24 mouse cellular contexts compared by ENCODE assay signal in the genomic region with DNA sequence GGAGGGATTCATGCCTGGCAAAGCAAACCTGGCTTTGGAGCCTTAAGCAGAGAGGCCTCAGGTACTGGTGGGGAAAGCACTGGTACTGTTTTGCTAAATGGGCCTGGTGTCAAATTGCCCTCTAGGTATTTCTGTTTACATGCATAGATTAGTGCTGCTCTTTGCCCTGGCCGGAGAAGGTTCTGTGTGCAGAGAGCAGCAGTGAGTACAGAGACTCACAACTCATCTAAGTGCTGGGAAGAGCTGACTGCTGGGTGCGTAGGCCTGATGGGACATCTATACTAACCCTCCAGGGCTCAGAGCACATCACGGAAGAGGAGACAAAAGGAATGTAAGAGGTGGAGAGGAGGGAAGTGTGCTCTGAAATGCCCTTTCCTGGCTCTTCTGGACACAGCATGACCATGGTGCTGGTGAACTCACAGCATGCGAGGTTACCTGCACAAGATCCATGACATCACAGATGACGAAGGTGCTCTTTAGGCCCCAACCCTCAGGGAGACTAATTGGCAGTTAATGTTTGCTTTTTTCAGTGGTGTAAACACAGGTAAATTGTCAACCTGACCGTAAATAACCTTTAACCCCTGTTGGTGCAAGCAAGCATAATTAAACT. TPM values are rescaled to one million over a fixed set of nuclear protein-coding genes. Genes with fewer than 3 reads are reported as not detected.
A peak's percentile ranks its signal among the peaks of the same experiment; 100 is the strongest.
DNase-seq lines count a peak whose midpoint lies in the region; ATAC-seq and TF ChIP-seq lines count a peak whose summit lies in the region.
"Had no signal": no experiment of that assay in that cellular context is flagged by ENCODE, and none has a peak within 500 bp of the region (broad histone marks: within the 10 kb centered on the region; RNA-seq: fewer than 3 reads in every experiment).

No protein-coding gene starts in this region.

- H3K36me3 ChIP-seq in embryonic facial prominence, embryonic 15.5 days = no peaks in the 10 kb centered on the region
- H3K36me3 ChIP-seq in embryonic facial prominence, embryonic 10.5 days (replicated peaks) = no peaks in the 10 kb centered on the region
- H3K36me3 ChIP-seq in kidney, postnatal 0 days (ENCODE audit: insufficient read depth, low read length) = no peaks in the 10 kb centered on the region
- H3K36me3 ChIP-seq in liver, embryonic 15.5 days (replicated peaks) = no peaks in the 10 kb centered on the region
- H3K36me3 ChIP-seq: heart, embryonic 13.5 days; limb, embryonic 10.5 days had no signal

- POLR2A ChIA-PET in Patski (lab: Charles Lee) = no interaction called here

- no peak overlapping the region for H3K27ac ChIP-seq in embryonic facial prominence, embryonic 15.5 days (replicated peaks)
- no peak overlapping the region for H3K27ac ChIP-seq in embryonic facial prominence, embryonic 10.5 days (replicated peaks)
- peak overlapping the region; percentile 50; the same call in 1 of the 2 replicates for H3K27ac ChIP-seq in kidney, postnatal 0 days
- H3K27ac ChIP-seq in liver, embryonic 15.5 days (replicated peaks) = peak overlapping the region; percentile 64
- H3K27ac ChIP-seq: gastrocnemius, adult 2 months; heart, embryonic 13.5 days; limb, embryonic 10.5 days had no signal

- no peaks in the 10 kb centered on the region for H3K27me3 ChIP-seq in embryonic facial prominence, embryonic 15.5 days
- H3K27me3 ChIP-seq in embryonic facial prominence, embryonic 10.5 days (replicated peaks; ENCODE audit: low read depth, poor library complexity, severe bottlenecking) = no peaks in the 10 kb centered on the region
- no peaks in the 10 kb centered on the region for H3K27me3 ChIP-seq in Patski
- no peaks in the 10 kb centered on the region for H3K27me3 ChIP-seq in kidney, postnatal 0 days (ENCODE audit: insufficient read depth, low read length)
- no peaks in the 10 kb centered on the region for H3K27me3 ChIP-seq in liver, embryonic 15.5 days
- H3K27me3 ChIP-seq: heart, embryonic 13.5 days had no signal

- no peak overlapping the region for H3K9ac ChIP-seq in embryonic facial prominence, embryonic 15.5 days
- H3K9ac ChIP-seq in kidney, postnatal 0 days (ENCODE audit: low read depth, low read length) = no peak overlapping the region
- no peak overlapping the region for H3K9ac ChIP-seq in liver, embryonic 15.5 days
- H3K9ac ChIP-seq: heart, embryonic 13.5 days had no signal

- H3K4me3 ChIP-seq in embryonic facial prominence, embryonic 15.5 days (replicated peaks) = no peak overlapping the region
- H3K4me3 ChIP-seq in embryonic facial prominence, embryonic 10.5 days = no peak overlapping the region
- H3K4me3 ChIP-seq in kidney, postnatal 0 days (replicated peaks; ENCODE audit: low read depth, low read length) = no peak overlapping the region
- no peak overlapping the region for H3K4me3 ChIP-seq in liver, embryonic 15.5 days (replicated peaks)
- H3K4me3 ChIP-seq: gastrocnemius, adult 2 months; heart, embryonic 13.5 days; limb, embryonic 10.5 days had no signal

- no peaks in the 10 kb centered on the region; the same call in 1 of the 2 replicates for H3K4me1 ChIP-seq in embryonic facial prominence, embryonic 15.5 days
- peaks cover 19% of the 10 kb centered on the region for H3K4me1 ChIP-seq in embryonic facial prominence, embryonic 10.5 days
- H3K4me1 ChIP-seq in kidney, postnatal 0 days (replicated peaks; ENCODE audit: insufficient read depth, low read length) = peaks cover 5% of the 10 kb centered on the region; the same call in 1 of the 2 replicates
- H3K4me1 ChIP-seq in liver, embryonic 15.5 days (replicated peaks) = peaks cover 24% of the 10 kb centered on the region

- CTCF ChIA-PET in Patski (lab: Charles Lee) = interaction anchor here (1.0 kb wide), 1 partner anchor 31 kb away, joined by 3 read pairs; no protein-coding TSS in a partner anchor

- ATAC-seq in embryonic facial prominence, embryonic 15.5 days (ENCODE audit: insufficient number of reproducible peaks, low FRiP score, low TSS enrichment, low read depth) = peak; percentile 15; the same call in 1 of the 2 replicates
- ATAC-seq in Patski = peak; percentile 39
- ATAC-seq in kidney, postnatal 0 days (replicated peaks; ENCODE audit: low FRiP score, low read depth) = peak; percentile 89
- ATAC-seq in liver, embryonic 15.5 days (ENCODE audit: insufficient read depth) = peak; percentile 65
- ATAC-seq: activated CD4-positive, CD25-positive, alpha-beta regulatory T cell, adult 4 months; forebrain, embryonic 16.5 days; hindbrain, embryonic 16.5 days had no signal

- H3K4me2 ChIP-seq in embryonic facial prominence, embryonic 15.5 days (replicated peaks) = no peak overlapping the region
- no peak overlapping the region for H3K4me2 ChIP-seq in kidney, postnatal 0 days (ENCODE audit: low read length)
- H3K4me2 ChIP-seq in liver, embryonic 15.5 days = no peak overlapping the region
- H3K4me2 ChIP-seq: heart, embryonic 13.5 days had no signal

- in situ Hi-C loops in Patski (cut with MboI; ENCODE audit: low pct_unique_long_range_greater_than_20kb) = no loop called here

- WGBS in embryonic facial prominence, embryonic 15.5 days = 69% methylated on average over 6 of the region's 6 CpGs
- WGBS in embryonic facial prominence, embryonic 10.5 days = 64% methylated on average over 6 of the region's 6 CpGs
- 51% methylated on average over 6 of the region's 6 CpGs for WGBS in kidney, postnatal 0 days
- WGBS in liver, embryonic 15.5 days (ENCODE audit: insufficient replicate concordance) = 68% methylated on average over 6 of the region's 6 CpGs

- no peaks in the 10 kb centered on the region for H3K9me3 ChIP-seq in embryonic facial prominence, embryonic 15.5 days (replicated peaks)
- no peaks in the 10 kb centered on the region for H3K9me3 ChIP-seq in embryonic facial prominence, embryonic 10.5 days
- H3K9me3 ChIP-seq in kidney, postnatal 0 days (replicated peaks; ENCODE audit: low read length) = no peaks in the 10 kb centered on the region
- no peaks in the 10 kb centered on the region for H3K9me3 ChIP-seq in liver, embryonic 15.5 days (replicated peaks)
- H3K9me3 ChIP-seq: heart, embryonic 13.5 days; limb, embryonic 10.5 days had no signal

- no peak for TF ChIP-seq CTCF in Patski (IDR thresholded peaks at IDR 0.05)
- no peak for TF ChIP-seq CTCF in kidney, postnatal 0 days (IDR thresholded peaks at IDR 0.05; ENCODE audit: low read depth)

- DNase-seq in embryonic facial prominence, embryonic 10.5 days (ENCODE audit: low spot score) = no peak
- DNase-seq in Patski (ENCODE audit: low read depth, low spot score) (no peak), MN1 (ENCODE audit: low spot score) (no peak)
- no peak for DNase-seq in kidney, postnatal 0 days (ENCODE audit: low spot score)
- DNase-seq in spleen, postnatal 36 days (ENCODE audit: low spot score in 2 of 2) = no peak
- DNase-seq in gastrocnemius, postnatal 25 days = no peak
- DNase-seq: adrenal gland, postnatal 14 days; cerebellum, adult 11 months; cerebellum, postnatal 14 days; gastrocnemius, adult 2 months; heart, postnatal 36 days; layer of hippocampus, adult 9-11 months; lung, adult 2 months; lung, postnatal 36 days; retina, postnatal 1 day; right cerebral cortex, postnatal 4 days; thymus, postnatal 14 days had no signal

RNA-seq across cellular contexts. Expression of a gene that starts 23.6 kb away (rescaled TPM):
- polyA plus RNA-seq in embryonic facial prominence, embryonic 15.5 days (2015; fragmentation: Nextera tagmentation; extraction: Ambion mirVana) = 12.3 and 13.2 TPM in 2 replicates
- 16.1 and 17.8 TPM in 2 replicates for polyA plus RNA-seq in embryonic facial prominence, embryonic 10.5 days (2016; fragmentation: Nextera tagmentation; extraction: Ambion mirVana)
- 32.6 TPM for polyA plus RNA-seq in Patski (2021)
- polyA plus RNA-seq in kidney, postnatal 0 days (2015; fragmentation: Nextera tagmentation; extraction: Ambion mirVana) = 11.2 and 12.1 TPM in 2 replicates
- polyA plus RNA-seq in liver, embryonic 15.5 days (2015; fragmentation: Nextera tagmentation; extraction: Ambion mirVana) = 5.8 and 7.3 TPM in 2 replicates
- total RNA-seq in gastrocnemius, postnatal 25 days (2021) = 10 to 100 TPM; 39.2 to 39.7 TPM

Comparison
In these comparisons a context has a peak if more than half of its experiments do, and no peak if none do; other contexts are left out.
1. ATAC-seq: peak in every context shown above with its lines; median percentile 89 in kidney, postnatal 0 days; 65 in liver, embryonic 15.5 days; 39 in Patski; 15 in embryonic facial prominence, embryonic 15.5 days.
2. H3K27ac ChIP-seq: peak in kidney, postnatal 0 days (single experiment) and liver, embryonic 15.5 days (single experiment); none in embryonic facial prominence, embryonic 15.5 days (single experiment) and embryonic facial prominence, embryonic 10.5 days (single experiment).